In the genomic region with DNA sequence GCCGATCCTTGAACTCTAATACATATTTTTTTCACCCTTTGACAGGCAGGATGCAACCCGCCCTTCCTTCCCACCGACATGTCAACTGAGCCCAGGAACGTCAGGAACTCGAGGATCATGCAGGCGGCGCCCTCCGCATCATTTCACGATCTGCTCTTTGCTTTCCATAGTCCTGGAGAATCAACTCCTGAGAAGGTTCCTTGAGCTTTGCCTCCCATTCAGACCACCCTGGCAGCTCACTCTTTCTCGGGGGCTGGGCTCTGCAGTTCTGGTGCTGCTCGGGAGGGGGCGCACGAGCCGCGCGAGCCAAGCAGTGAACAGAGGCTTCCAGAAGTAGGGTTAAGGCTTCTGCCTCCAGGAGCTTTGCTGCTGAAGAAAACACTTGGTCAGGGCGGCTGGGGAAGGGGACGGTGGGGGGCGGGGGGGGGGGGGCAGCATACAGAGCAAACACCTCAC, we compare ENCODE assay signal across 8 mouse cellular contexts. TPM values are rescaled to one million over a fixed set of nuclear protein-coding genes. Genes with fewer than 3 reads are reported as not detected.
DNase-seq lines count a peak whose midpoint lies in the region; ATAC-seq and TF ChIP-seq lines count a peak whose summit lies in the region.

No protein-coding gene starts in this region.

- H3K79me2 ChIP-seq in MEL (ENCODE audit: control insufficient read depth, insufficient read depth, low read length, poor library complexity): no peaks in the 10 kb centered on the region

- TF ChIP-seq RAD21 in MEL (IDR thresholded peaks at IDR 0.05; ENCODE audit: low read depth, low read length): peak; percentile 76

- H3K4me3 ChIP-seq in MEL (ENCODE audit: control insufficient read depth in 1 of 2, insufficient read depth in 1 of 2, low read depth in 2 of 2, low read length in 2 of 2): no peak overlapping the region
- no peak overlapping the region for H3K4me3 ChIP-seq in hindbrain, embryonic 13.5 days

- no peaks in the 10 kb centered on the region for H3K27me3 ChIP-seq in MEL (ENCODE audit: control insufficient read depth in 1 of 2, insufficient read depth in 2 of 2, low read length in 2 of 2)
- no peaks in the 10 kb centered on the region for H3K27me3 ChIP-seq in hindbrain, embryonic 13.5 days

- H3K27ac ChIP-seq in MEL (ENCODE audit: control insufficient read depth, low read depth, low read length): no peak overlapping the region
- H3K27ac ChIP-seq in hindbrain, embryonic 13.5 days: no peak overlapping the region

- peak; percentile 84 for ATAC-seq in hindbrain, embryonic 13.5 days (ENCODE audit: low FRiP score)

- 9% methylated on average over 19 of the region's 19 CpGs for WGBS in hindbrain, embryonic 13.5 days

- DNase-seq in MEL (ENCODE audit: low read depth, low spot score): peak; percentile 43
- DNase-seq in cerebellum, postnatal 10 days: peak; percentile 82 to 85
- peak; percentile 68 to 72 for DNase-seq in frontal cortex, postnatal 36 days (ENCODE audit: low spot score in 2 of 2)
- peak; percentile 74 to 75 for DNase-seq in layer of hippocampus, postnatal 36 days
- peak; percentile 71 for DNase-seq in lung, postnatal 25 days (ENCODE audit: low spot score)
- DNase-seq in retina, embryonic 14.5 days (ENCODE audit: low spot score): peak; percentile 83
- peak; percentile 85 for DNase-seq in thymus, postnatal 25 days

- TF ChIP-seq EP300 in MEL (IDR thresholded peaks at IDR 0.05; ENCODE audit: low read depth in 1 of 2, low read length in 2 of 2): no peak

- peak; percentile 49 to 81 (median 76) for TF ChIP-seq CTCF in MEL (IDR thresholded peaks at IDR 0.05 in 2 of 3, conservative IDR thresholded peaks at IDR 0.05 in 1 of 3; ENCODE audit: control insufficient read depth in 1 of 3, insufficient read depth in 1 of 3, low read depth in 2 of 3, low read length in 3 of 3, poor library complexity in 1 of 3, severe bottlenecking in 1 of 3)

- TF ChIP-seq POLR2A in MEL (IDR thresholded peaks at IDR 0.05; ENCODE audit: control insufficient read depth in 1 of 2, insufficient read depth in 1 of 2, low read depth in 1 of 2, low read length in 2 of 2, poor library complexity in 1 of 2): no peak

- no peaks in the 10 kb centered on the region for H3K9me3 ChIP-seq in MEL (replicated peaks; ENCODE audit: insufficient read depth, low read length)
- no peaks in the 10 kb centered on the region for H3K9me3 ChIP-seq in hindbrain, embryonic 13.5 days

- H3K36me3 ChIP-seq in MEL (ENCODE audit: control insufficient read depth in 1 of 2, insufficient read depth in 2 of 2, low read length in 2 of 2): no peaks in the 10 kb centered on the region
- no peaks in the 10 kb centered on the region for H3K36me3 ChIP-seq in hindbrain, embryonic 13.5 days

- no peak overlapping the region for H3K9ac ChIP-seq in MEL (ENCODE audit: control insufficient read depth, low read depth, low read length, poor library complexity, severe bottlenecking)
- H3K9ac ChIP-seq in hindbrain, embryonic 13.5 days: no peak overlapping the region

- peak overlapping the region; percentile 34 for H3K4me2 ChIP-seq in hindbrain, embryonic 13.5 days

- H3K4me1 ChIP-seq in MEL (ENCODE audit: control insufficient read depth in 1 of 2, insufficient read depth in 2 of 2, low read length in 2 of 2): no peaks in the 10 kb centered on the region
- no peaks in the 10 kb centered on the region for H3K4me1 ChIP-seq in hindbrain, embryonic 13.5 days (replicated peaks)

TF ChIP-seq in MEL, 35 proteins besides CTCF, POLR2A, EP300 and RAD21:
- TF ChIP-seq SMC3 (IDR thresholded peaks at IDR 0.05; ENCODE audit: low read depth, low read length) (peak; percentile 67), ZC3H11A (IDR thresholded peaks at IDR 0.05; ENCODE audit: low read depth, low read length) (peak; percentile 56), POLR2AphosphoS2 (IDR thresholded peaks at IDR 0.05; ENCODE audit: low read length) (no peak), ETS1 (IDR thresholded peaks at IDR 0.05; ENCODE audit: low read depth, low read length) (no peak), KAT2A (conservative IDR thresholded peaks at IDR 0.05; ENCODE audit: low read depth, low read length) (no peak), JUND (IDR thresholded peaks at IDR 0.05; ENCODE audit: low read depth, low read length) (no peak)

RNA-seq across cellular contexts. Expression of gene Msgn1, which starts 12.6 kb away (rescaled TPM):
- total RNA-seq in MEL (2012; rRNA removed): not detected in 2 replicates
- polyA plus RNA-seq in MEL (2012; ENCODE audit: insufficient read depth in 1 of 2, insufficient read length in 2 of 2, low read depth in 1 of 2, low replicate concordance in 2 of 2, missing spikeins in 1 of 2): not detected
- polyA plus RNA-seq in hindbrain, embryonic 13.5 days (2015; fragmentation: Nextera tagmentation; extraction: Ambion mirVana): not detected in 2 replicates
- total RNA-seq in layer of hippocampus, postnatal 36 days (2021): not detected

RNA-seq across cellular contexts. Expression of gene Kcns3, which starts 45.3 kb away (rescaled TPM):
- total RNA-seq in MEL (2012; rRNA removed): not detected in 2 replicates
- not detected for polyA plus RNA-seq in MEL (2012; ENCODE audit: insufficient read depth in 1 of 2, insufficient read length in 2 of 2, low read depth in 1 of 2, low replicate concordance in 2 of 2, missing spikeins in 1 of 2)
- polyA plus RNA-seq in hindbrain, embryonic 13.5 days (2015; fragmentation: Nextera tagmentation; extraction: Ambion mirVana): 0.44 and 0.79 TPM in 2 replicates
- 10 to 100 TPM; 10.9 to 12.6 TPM for total RNA-seq in layer of hippocampus, postnatal 36 days (2021)

Comparison
In these comparisons a context has a peak if more than half of its experiments do, and no peak if none do; other contexts are left out.
1. RNA of gene Kcns3, which starts 45.3 kb away (total RNA-seq): 10.9 to 12.6 TPM in layer of hippocampus, postnatal 36 days; not detected in MEL; every median in the first group is over 10 times any median in the second.
2. Peak in every context shown above with its lines, with median percentiles within 50 percentile points of each other: DNase-seq.